Mouse (Mus musculus) hindbrain, embryonic 13.5 days (tissue): ENCODE measurements at regions not wholly inside any gene's neighbourhood (a gene's known extent, or its start where the extent isn't known, plus 50 kb on each side); places are given as distances from the start of the nearest gene placed in this dataset.

ENCODE experiments used
- ATAC-seq: fragments of 200-750 bp; cut with Nextera tagmentation; 2 replicates; pipeline ENCODE4 v1.8.0; 2017; ENCODE audit warnings: moderate TSS enrichment; ENCODE audit not compliant: low FRiP score
- H3K27ac ChIP-seq: fragments of 300-500 bp; sonication (generic); 2 replicates; pipeline ENCODE4 v1.5.1; 2015; ENCODE audit warnings: inconsistent platforms, mild to moderate bottlenecking, moderate library complexity
- H3K27me3 ChIP-seq: fragments of 300-500 bp; sonication (generic); 2 replicates; pipeline ENCODE4 v1.6.1; 2015; ENCODE audit warnings: mild to moderate bottlenecking, inconsistent platforms
- H3K36me3 ChIP-seq: fragments of 300-500 bp; sonication (generic); 2 replicates; pipeline ENCODE4 v1.6.1; 2015; ENCODE audit warnings: mild to moderate bottlenecking, inconsistent platforms
- H3K4me1 ChIP-seq: fragments of 300-500 bp; sonication (generic); replicated peaks from 2 replicates; pipeline ENCODE4 v1.6.1; 2015; ENCODE audit warnings: inconsistent platforms
- H3K4me2 ChIP-seq: fragments of 300-500 bp; sonication (generic); 2 replicates; pipeline ENCODE4 v1.6.1; 2015; ENCODE audit warnings: inconsistent platforms, mild to moderate bottlenecking, moderate library complexity
- H3K4me3 ChIP-seq: fragments of 300-500 bp; sonication (generic); 2 replicates; pipeline ENCODE4 v1.5.1; 2015; ENCODE audit warnings: mild to moderate bottlenecking, inconsistent platforms
- H3K9ac ChIP-seq: fragments of 300-500 bp; sonication (generic); 2 replicates; pipeline ENCODE4 v1.6.1; 2015; ENCODE audit warnings: mild to moderate bottlenecking, inconsistent platforms
- H3K9me3 ChIP-seq: fragments of 300-500 bp; sonication (generic); 2 replicates; pipeline ENCODE4 v1.6.1; 2016; ENCODE audit warnings: inconsistent platforms
- WGBS: fragments of 180-500 bp; shearing (Covaris S2); methylation state at CpG from one replicate; pipeline ENCODE4 v1.1.7; 2015; 5-methylcytosine and 5-hydroxymethylcytosine counted together

GRCm38 (mm10) chr2:92845061-92845769 lies 69.7 kb upstream of the Syt13 start:
- peak; percentile 43 for ATAC-seq
- no peaks in the 10 kb centered on the region for H3K9me3 ChIP-seq

DNA sequence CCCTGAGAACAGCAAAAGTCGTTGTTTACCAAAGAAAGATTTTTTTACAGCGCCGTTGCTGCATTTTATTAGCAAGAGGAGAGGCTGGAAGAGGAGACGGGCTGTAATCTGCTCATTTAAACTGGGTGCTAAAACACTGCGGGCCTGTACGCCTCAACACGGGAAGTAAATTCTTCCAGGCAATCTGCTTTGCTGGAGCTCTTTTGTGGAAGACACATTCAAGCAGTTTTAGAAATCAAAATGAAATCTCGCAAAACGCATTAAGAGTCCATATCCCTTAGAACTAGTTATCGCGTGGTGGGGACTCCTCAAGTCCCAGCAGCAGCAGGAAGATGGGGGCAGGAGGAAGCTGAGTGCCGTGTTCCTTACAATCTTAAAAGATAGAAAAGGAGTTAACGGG lies 65.9 kb upstream of the Syt13 start:
- H3K27ac ChIP-seq: peak overlapping the region; percentile 62
- no peak overlapping the region for H3K9ac ChIP-seq
- H3K4me3 ChIP-seq: no peak overlapping the region
- no peak for ATAC-seq
- peaks cover 31% of the 10 kb centered on the region for H3K4me1 ChIP-seq
- no peaks in the 10 kb centered on the region for H3K36me3 ChIP-seq
- peaks cover 4% of the 10 kb centered on the region; the same call in 1 of the 2 replicates for H3K27me3 ChIP-seq
- 71% methylated on average over 13 of the region's 13 CpGs for WGBS
- H3K9me3 ChIP-seq: no peaks in the 10 kb centered on the region
- H3K4me2 ChIP-seq: no peak overlapping the region

More at GRCm38 (mm10) chr2:92845061-92845769, 69.7 kb upstream of the Syt13 start:
- Histone ChIP-seq H3K9ac (no peak overlapping the region), H3K27me3 (peaks cover 27% of the 10 kb centered on the region), H3K4me3 (no peak overlapping the region), H3K27ac (peak overlapping the region; percentile 73), H3K4me2 (no peak overlapping the region), H3K36me3 (no peaks in the 10 kb centered on the region), H3K4me1 (peaks cover 31% of the 10 kb centered on the region)
- WGBS: 13% methylated on average over 14 of the region's 14 CpGs

- Histone ChIP-seq H3K36me3 (no peaks in the 10 kb centered on the region), H3K27me3 (no peaks in the 10 kb centered on the region; the same call in 1 of the 2 replicates), H3K9ac (no peak overlapping the region), H3K4me2 (no peak overlapping the region), H3K27ac (no peak overlapping the region), H3K4me3 (no peak overlapping the region), H3K4me1 (peaks cover 14% of the 10 kb centered on the region), H3K9me3 (no peaks in the 10 kb centered on the region)
- WGBS: 42% methylated on average over 5 of the region's 5 CpGs
- ATAC-seq: no peak
These were observed 63.6 kb upstream of the Syt13 start for GRCm38 (mm10) chr2:92851336-92851735.

DNA sequence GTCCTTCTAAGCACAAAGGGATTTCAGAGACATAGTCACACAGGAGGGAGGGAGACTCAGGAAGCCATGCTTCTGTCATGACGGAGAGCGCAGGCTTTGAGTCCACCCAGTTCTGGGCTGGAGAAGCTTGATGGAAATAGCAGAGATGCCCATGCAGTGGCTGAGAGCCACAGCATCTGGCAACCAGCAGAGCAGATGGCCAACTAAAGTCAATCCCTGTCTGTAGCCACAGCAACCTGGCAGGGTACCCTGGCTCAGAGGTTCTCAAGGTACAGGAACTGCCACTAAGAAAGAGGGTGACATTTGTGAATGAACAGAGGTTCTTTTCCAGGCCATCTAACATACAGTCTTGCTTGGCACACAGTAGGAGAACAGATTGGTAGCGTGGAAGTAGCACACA lies 61.7 kb upstream of the Syt13 start:
- no peak for ATAC-seq
- Histone ChIP-seq H3K36me3 (no peaks in the 10 kb centered on the region), H3K4me3 (no peak overlapping the region), H3K4me1 (peaks cover 14% of the 10 kb centered on the region), H3K4me2 (no peak overlapping the region), H3K9me3 (no peaks in the 10 kb centered on the region), H3K27ac (no peak overlapping the region), H3K9ac (no peak overlapping the region), H3K27me3 (no peaks in the 10 kb centered on the region)
- 80% methylated on average over 3 of the region's 3 CpGs for WGBS

DNA sequence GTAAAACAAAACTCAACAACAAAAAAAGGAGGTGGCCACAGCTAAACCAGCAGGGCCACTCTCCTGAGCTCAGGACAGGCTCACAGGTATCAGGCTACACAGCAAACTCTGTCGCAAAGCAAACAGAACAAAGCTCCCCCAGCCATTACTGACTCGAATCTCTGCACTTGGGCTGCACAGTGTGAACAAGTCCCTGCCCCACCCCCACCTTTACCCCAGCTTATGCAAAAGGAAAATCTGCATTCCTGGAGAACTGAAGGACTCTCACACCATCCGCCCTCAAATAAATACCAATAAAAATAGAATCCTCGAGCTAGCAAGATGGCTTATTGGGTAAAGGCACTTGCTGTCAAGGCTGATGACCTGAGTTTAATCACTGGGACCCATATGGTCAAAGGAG lies 60.6 kb upstream of the Syt13 start:
- WGBS: 79% methylated on average over 4 of the region's 4 CpGs
- H3K27me3 ChIP-seq: no peaks in the 10 kb centered on the region
- peaks cover 9% of the 10 kb centered on the region for H3K4me1 ChIP-seq
- no peak overlapping the region for H3K4me3 ChIP-seq
- no peaks in the 10 kb centered on the region for H3K36me3 ChIP-seq
- no peak overlapping the region for H3K27ac ChIP-seq
- no peaks in the 10 kb centered on the region for H3K9me3 ChIP-seq
- no peak overlapping the region for H3K9ac ChIP-seq
- no peak for ATAC-seq
- no peak overlapping the region for H3K4me2 ChIP-seq

- Histone ChIP-seq H3K27me3 (no peaks in the 10 kb centered on the region), H3K4me1 (peaks cover 11% of the 10 kb centered on the region), H3K9me3 (no peaks in the 10 kb centered on the region), H3K27ac (no peak overlapping the region), H3K4me3 (no peak overlapping the region), H3K9ac (no peak overlapping the region), H3K36me3 (no peaks in the 10 kb centered on the region), H3K4me2 (no peak overlapping the region)
- 78% methylated on average over 12 of the region's 12 CpGs for WGBS
- ATAC-seq: no peak
These were observed 58.9 kb upstream of the Syt13 start for GRCm38 (mm10) chr2:92856047-92856446.

DNA sequence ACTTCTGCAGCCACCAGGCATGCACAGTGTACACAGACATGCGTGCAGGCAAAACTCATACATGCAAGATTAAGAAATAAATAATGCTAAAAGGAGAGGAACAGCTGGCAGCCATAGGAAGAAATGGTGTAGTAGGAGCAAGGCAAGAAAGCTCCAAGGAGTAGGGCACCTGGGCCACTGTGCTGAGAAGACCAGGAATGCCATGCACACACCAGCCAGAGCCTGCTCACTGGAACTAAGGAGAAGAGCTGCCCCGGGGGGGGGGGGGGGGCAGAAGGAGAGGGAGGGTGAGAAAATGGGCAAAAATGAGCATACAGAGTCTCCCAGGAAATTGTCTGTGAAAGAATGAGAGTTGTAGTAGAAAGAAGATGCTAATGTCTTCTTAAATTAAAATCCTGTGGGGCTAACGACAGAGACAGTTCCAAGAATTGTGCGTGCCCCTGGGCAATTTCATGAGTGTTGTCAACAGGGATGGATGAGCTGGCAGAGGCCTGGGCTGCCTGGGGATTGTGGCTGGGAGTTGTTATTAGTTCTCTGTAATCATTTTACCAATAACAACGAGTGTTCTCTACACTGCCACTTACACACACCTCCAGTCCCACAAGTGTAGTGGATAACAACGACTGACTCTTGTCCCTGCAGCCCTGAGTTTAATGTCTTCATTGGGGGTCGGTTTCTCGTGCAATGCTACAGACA lies 54.2 kb upstream of the Syt13 start:
- Histone ChIP-seq H3K9me3 (no peaks in the 10 kb centered on the region), H3K4me1 (peaks cover 14% of the 10 kb centered on the region; the same call in 1 of the 2 replicates), H3K9ac (no peak overlapping the region), H3K27ac (0 out of 2 replicates have a peak overlapping the region, but pooled peaks have one; percentile 2), H3K27me3 (no peaks in the 10 kb centered on the region), H3K36me3 (no peaks in the 10 kb centered on the region), H3K4me2 (no peak overlapping the region), H3K4me3 (no peak overlapping the region)
- no peak for ATAC-seq
- WGBS: 65% methylated on average over 8 of the region's 8 CpGs
